Mouse (Mus musculus): ENCODE results near the gene Susd6. TPM values are rescaled to one million over a fixed set of nuclear protein-coding genes. Genes with fewer than 3 reads are reported as not detected.

Susd6 gene
- polyA plus RNA-seq, 1 experiment, result 12.1 TPM

DNA sequence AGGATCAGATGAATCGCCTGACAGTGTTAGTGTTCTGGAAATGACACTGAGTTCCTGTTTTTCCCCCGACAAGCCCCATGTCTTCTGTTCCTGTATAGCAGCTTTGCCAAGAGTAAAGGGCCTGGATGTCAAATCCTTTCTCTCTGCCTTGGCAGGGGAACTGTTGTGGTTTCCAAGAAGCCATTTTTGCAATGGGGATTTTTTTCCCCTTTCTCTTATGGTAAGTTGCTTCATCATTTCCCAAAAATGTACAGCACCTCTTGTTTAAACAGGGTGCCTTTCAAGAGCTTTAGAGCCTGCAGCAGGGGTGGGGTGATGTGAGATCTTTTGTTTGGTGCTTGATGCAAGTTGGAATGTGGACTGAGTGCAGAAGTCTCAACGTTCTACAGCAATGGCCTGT lies 63.4 kb downstream of the Susd6 start:
- peak overlapping the region; percentile 64 for H3K27ac ChIP-seq (replicated peaks; ENCODE audit: low read depth, low read length)
- no peak overlapping the region for H3K4me3 ChIP-seq (ENCODE audit: insufficient read depth, low read depth, low read length)
- H3K4me1 ChIP-seq (ENCODE audit: control insufficient read depth, insufficient read depth, insufficient read length, low read length), result peaks cover 22% of the 10 kb centered on the region

DNA sequence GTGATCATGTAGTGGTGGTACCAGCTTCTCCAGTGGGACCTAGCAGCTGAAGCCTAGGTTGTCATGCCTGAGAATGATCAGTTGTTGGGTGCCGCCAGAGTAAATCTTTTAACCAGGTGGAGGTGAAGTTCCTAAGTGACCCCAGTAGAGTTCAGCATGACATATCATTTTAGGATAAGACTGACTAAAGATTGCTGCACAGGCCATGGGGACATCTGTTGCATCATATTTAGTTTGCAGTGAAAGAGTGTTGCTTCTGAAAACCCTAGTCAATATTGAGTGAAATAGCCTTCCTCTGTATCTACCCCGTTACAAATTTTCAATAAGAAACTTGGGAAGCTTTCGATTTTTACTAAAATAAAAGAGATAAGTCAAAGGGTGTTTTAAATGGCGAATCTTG lies 64.4 kb downstream of the Susd6 start:
- Histone ChIP-seq H3K27ac (replicated peaks; ENCODE audit: low read depth, low read length) (peak overlapping the region; percentile 59; the same call in 1 of the 2 replicates), H3K4me1 (ENCODE audit: control insufficient read depth, insufficient read depth, insufficient read length, low read length) (peaks cover 23% of the 10 kb centered on the region), H3K4me3 (ENCODE audit: insufficient read depth, low read depth, low read length) (no peak overlapping the region)

DNA sequence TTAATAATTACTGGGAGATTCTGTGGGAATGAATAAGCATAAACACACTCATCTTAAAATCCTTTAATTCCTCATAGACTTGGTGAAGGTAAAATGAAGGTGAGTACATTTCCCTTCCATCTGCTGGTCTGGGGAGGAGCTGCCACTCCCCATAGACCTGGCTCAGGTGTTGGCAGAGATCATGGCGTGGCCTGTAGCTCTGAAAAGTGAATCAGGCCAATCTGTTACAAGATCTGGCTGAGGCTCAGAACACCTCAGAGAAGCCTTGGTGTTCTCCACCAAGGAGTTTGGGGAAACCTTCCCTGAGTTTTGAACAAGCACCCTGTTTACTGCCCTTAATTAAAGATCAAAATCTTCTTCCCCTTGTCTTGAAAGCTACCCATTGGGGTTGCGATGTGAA lies 64.8 kb downstream of the Susd6 start:
- Histone ChIP-seq H3K27ac (replicated peaks; ENCODE audit: low read depth, low read length) (no peak overlapping the region; the same call in 1 of the 2 replicates), H3K4me1 (ENCODE audit: control insufficient read depth, insufficient read depth, insufficient read length, low read length) (peaks cover 23% of the 10 kb centered on the region), H3K4me3 (ENCODE audit: insufficient read depth, low read depth, low read length) (no peak overlapping the region)

DNA sequence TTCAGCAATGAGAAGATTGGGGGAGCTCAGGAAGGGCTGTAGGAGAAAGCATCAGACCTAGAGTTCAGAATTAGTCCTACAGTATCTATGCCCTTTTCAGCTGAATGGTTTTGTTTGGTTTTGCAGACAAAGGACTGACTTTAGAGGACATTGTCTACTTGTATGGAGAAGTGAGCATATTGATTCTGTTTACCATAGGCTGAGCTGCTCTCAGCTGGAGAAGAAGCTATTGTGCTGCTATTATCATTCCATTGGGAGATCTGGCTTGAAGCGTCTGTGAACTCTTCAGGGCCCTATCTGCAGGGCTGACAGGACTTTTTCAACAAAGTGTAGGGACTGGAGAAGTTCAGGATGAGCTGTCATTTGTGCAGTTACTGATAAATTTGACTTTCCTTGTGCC lies 65.3 kb downstream of the Susd6 start:
- H3K27ac ChIP-seq (replicated peaks; ENCODE audit: low read depth, low read length), result no peak overlapping the region; the same call in 1 of the 2 replicates
- H3K4me1 ChIP-seq (ENCODE audit: control insufficient read depth, insufficient read depth, insufficient read length, low read length), result peaks cover 23% of the 10 kb centered on the region
- no peak overlapping the region for H3K4me3 ChIP-seq (ENCODE audit: insufficient read depth, low read depth, low read length)

GRCm38 (mm10) chr12:80857636-80858293 lies 67.5 kb downstream of the Susd6 start:
- peaks cover 27% of the 10 kb centered on the region for H3K4me1 ChIP-seq (ENCODE audit: control insufficient read depth, insufficient read depth, insufficient read length, low read length)
- no peak overlapping the region for H3K27ac ChIP-seq (replicated peaks; ENCODE audit: low read depth, low read length)
- H3K4me3 ChIP-seq (ENCODE audit: insufficient read depth, low read depth, low read length), result no peak overlapping the region

DNA sequence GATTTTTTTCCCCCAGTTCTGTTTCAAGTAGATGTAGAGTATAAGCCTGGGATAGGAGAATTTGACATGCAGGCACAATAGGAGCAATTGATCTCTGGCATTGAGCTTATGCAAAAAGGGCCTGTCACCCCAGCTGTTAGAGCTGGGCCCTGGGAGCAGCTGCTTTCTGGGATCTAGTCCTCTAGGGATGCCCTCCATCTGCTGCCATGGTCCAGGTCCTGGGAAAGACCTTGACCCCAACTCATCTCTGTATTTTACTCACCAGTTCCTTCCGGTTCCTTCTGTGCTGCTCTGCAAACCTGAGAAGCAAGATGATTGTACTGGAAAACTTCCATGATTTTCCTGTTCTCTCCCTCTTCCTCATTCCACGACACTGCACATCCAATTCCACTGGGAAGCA lies 68.0 kb downstream of the Susd6 start:
- no peak overlapping the region for H3K4me3 ChIP-seq (ENCODE audit: insufficient read depth, low read depth, low read length)
- H3K27ac ChIP-seq (replicated peaks; ENCODE audit: low read depth, low read length), result no peak overlapping the region
- H3K4me1 ChIP-seq (ENCODE audit: control insufficient read depth, insufficient read depth, insufficient read length, low read length), result peaks cover 28% of the 10 kb centered on the region

DNA sequence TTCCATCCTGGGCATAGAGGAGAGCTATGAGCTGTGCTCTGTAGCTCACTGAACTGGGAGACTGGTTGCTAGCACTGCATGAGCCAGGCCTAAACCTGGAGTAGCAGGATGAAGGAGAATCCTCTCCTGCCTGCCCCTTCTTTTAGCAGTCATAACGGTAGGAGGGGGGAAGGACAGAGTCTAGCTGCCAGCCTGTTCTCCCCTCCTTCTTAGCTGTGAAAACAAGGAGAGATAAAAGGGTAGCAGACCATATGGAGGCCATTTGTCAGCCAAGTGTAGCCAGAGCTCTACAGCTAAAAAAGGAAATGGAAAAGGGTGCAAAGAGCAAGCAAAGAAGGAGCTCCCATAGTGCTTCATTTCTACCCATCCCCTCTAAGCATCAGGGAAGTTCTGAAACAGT lies 71.6 kb downstream of the Susd6 start:
- Histone ChIP-seq H3K4me3 (ENCODE audit: insufficient read depth, low read depth, low read length) (no peak overlapping the region), H3K4me1 (ENCODE audit: control insufficient read depth, insufficient read depth, insufficient read length, low read length) (peaks cover 15% of the 10 kb centered on the region), H3K27ac (replicated peaks; ENCODE audit: low read depth, low read length) (no peak overlapping the region)

GRCm38 (mm10) chr12:80863370-80863769 lies 73.1 kb downstream of the Susd6 start:
- Histone ChIP-seq H3K27ac (replicated peaks; ENCODE audit: low read depth, low read length) (no peak overlapping the region), H3K4me1 (ENCODE audit: control insufficient read depth, insufficient read depth, insufficient read length, low read length) (peaks cover 15% of the 10 kb centered on the region)

DNA sequence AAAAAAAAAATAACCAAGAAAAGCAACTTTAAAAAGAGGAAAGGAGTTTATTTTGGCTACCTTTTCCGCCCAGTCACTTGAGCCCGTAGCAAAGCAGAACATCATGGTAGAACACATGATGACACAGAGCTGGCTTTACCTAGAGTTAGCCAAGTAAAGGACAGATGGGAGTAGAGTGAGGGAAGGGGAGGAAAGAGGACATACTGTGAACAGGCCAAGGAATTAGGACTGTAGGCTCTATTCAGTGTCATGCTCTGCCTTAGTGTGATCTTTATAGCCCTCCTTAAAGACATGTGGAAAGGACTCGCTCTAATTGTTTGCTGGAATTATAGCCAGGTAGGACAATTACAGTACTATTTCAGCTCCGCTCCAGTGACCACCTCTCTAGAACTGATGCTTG lies 74.9 kb downstream of the Susd6 start:
- peaks cover 16% of the 10 kb centered on the region for H3K4me1 ChIP-seq (ENCODE audit: control insufficient read depth, insufficient read depth, insufficient read length, low read length)

More at GRCm38 (mm10) chr12:80863370-80863769, 73.1 kb downstream of the Susd6 start:
- H3K4me3 ChIP-seq (ENCODE audit: insufficient read depth, low read depth, low read length), result no peak overlapping the region

GRCm38 (mm10) chr12:80866023-80866422 lies 75.7 kb downstream of the Susd6 start:
- Histone ChIP-seq H3K27ac (replicated peaks; ENCODE audit: low read depth, low read length) (no peak overlapping the region), H3K4me1 (ENCODE audit: control insufficient read depth, insufficient read depth, insufficient read length, low read length) (peaks cover 16% of the 10 kb centered on the region), H3K4me3 (ENCODE audit: insufficient read depth, low read depth, low read length) (no peak overlapping the region)

More for the DNA sequence above, 74.9 kb downstream of the Susd6 start:
- Histone ChIP-seq H3K4me3 (ENCODE audit: insufficient read depth, low read depth, low read length) (no peak overlapping the region), H3K27ac (replicated peaks; ENCODE audit: low read depth, low read length) (no peak overlapping the region)

GRCm38 (mm10) chr12:80867083-80867482 lies 76.8 kb downstream of the Susd6 start:
- Histone ChIP-seq H3K4me1 (ENCODE audit: control insufficient read depth, insufficient read depth, insufficient read length, low read length) (peaks cover 12% of the 10 kb centered on the region; the same call in 1 of the 2 replicates), H3K27ac (replicated peaks; ENCODE audit: low read depth, low read length) (0 out of 2 replicates have a peak overlapping the region, but pooled peaks have one; percentile 10)

GRCm38 (mm10) chr12:80868401-80868800 lies 78.1 kb downstream of the Susd6 start:
- no peak overlapping the region for H3K4me3 ChIP-seq (ENCODE audit: insufficient read depth, low read depth, low read length)
- peaks cover 7% of the 10 kb centered on the region; the same call in 1 of the 2 replicates for H3K4me1 ChIP-seq (ENCODE audit: control insufficient read depth, insufficient read depth, insufficient read length, low read length)
- no peak overlapping the region for H3K27ac ChIP-seq (replicated peaks; ENCODE audit: low read depth, low read length)

More at GRCm38 (mm10) chr12:80867083-80867482, 76.8 kb downstream of the Susd6 start:
- H3K4me3 ChIP-seq (ENCODE audit: insufficient read depth, low read depth, low read length), result no peak overlapping the region

GRCm38 (mm10) chr12:80877215-80878092 lies 87.1 kb downstream of the Susd6 start:
- no peak overlapping the region for H3K27ac ChIP-seq (replicated peaks; ENCODE audit: low read depth, low read length)
- H3K4me3 ChIP-seq (ENCODE audit: insufficient read depth, low read depth, low read length), result no peak overlapping the region
- peaks cover 10% of the 10 kb centered on the region for H3K4me1 ChIP-seq (ENCODE audit: control insufficient read depth, insufficient read depth, insufficient read length, low read length)

GRCm38 (mm10) chr12:80878093-80878430 lies 87.8 kb downstream of the Susd6 start:
- Histone ChIP-seq H3K4me1 (ENCODE audit: control insufficient read depth, insufficient read depth, insufficient read length, low read length) (peaks cover 10% of the 10 kb centered on the region), H3K4me3 (ENCODE audit: insufficient read depth, low read depth, low read length) (no peak overlapping the region), H3K27ac (replicated peaks; ENCODE audit: low read depth, low read length) (no peak overlapping the region)

GRCm38 (mm10) chr12:80878653-80879052 lies 88.3 kb downstream of the Susd6 start:
- no peak overlapping the region for H3K4me3 ChIP-seq (ENCODE audit: insufficient read depth, low read depth, low read length)
- H3K4me1 ChIP-seq (ENCODE audit: control insufficient read depth, insufficient read depth, insufficient read length, low read length), result peaks cover 10% of the 10 kb centered on the region
- H3K27ac ChIP-seq (replicated peaks; ENCODE audit: low read depth, low read length), result no peak overlapping the region
